Mouse (Mus musculus): ENCODE results near the gene 1700016C15Rik. TPM values are rescaled to one million over a fixed set of nuclear protein-coding genes. Genes with fewer than 3 reads are reported as not detected.
A peak's percentile ranks its signal among the peaks of the same experiment; 100 is the strongest.

The 1700016C15Rik gene
- polyA plus RNA-seq, 1 experiment from 2014 or later, result not detected

DNA sequence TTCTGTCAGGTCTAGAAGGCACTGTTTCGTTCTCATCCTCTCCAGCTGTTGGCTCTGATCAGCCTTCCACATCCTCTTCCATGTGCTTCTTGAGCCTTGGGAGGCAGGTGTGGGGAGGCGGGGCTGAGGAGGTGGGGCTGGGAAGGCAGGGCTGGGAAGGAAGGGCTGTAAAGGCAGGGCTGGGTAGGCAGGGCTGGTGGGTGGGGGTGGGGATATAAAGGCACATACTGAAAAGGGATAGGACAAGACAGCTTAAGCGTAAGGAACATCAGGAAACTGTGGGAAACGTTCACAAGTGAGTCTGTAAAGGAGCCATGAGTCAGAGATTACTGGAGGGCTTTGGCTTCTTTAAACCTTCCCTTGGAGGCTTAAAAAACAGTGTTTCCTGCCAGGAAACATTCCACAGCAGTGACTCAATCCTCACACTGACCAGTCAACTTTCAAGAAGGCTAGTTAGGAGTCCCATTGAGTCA lies 21.0 kb upstream of the 1700016C15Rik start:
- no peak for TF ChIP-seq CTCF (IDR thresholded peaks at IDR 0.05; ENCODE audit: low read depth)
- no peak overlapping the region for H3K4me3 ChIP-seq (ENCODE audit: low read depth, low read length)
- no peak overlapping the region for H3K9ac ChIP-seq
- no peaks in the 10 kb centered on the region for H3K36me3 ChIP-seq (ENCODE audit: insufficient read depth)
- ATAC-seq (ENCODE audit: insufficient read depth) (peak; percentile 64; the same call in 1 of the 2 replicates), DNase-seq (peak; percentile 56)
- no peak overlapping the region for H3K4me2 ChIP-seq
- no peaks in the 10 kb centered on the region for H3K27me3 ChIP-seq (ENCODE audit: insufficient read depth, low read length)
- H3K9me3 ChIP-seq (ENCODE audit: low read depth, low read length), result no peaks in the 10 kb centered on the region
- H3K4me1 ChIP-seq (ENCODE audit: insufficient read depth), result no peaks in the 10 kb centered on the region
- WGBS, result 44% methylated on average over 4 of the region's 4 CpGs
- peak overlapping the region; percentile 58; the same call in 1 of the 2 replicates for H3K27ac ChIP-seq (ENCODE audit: low read depth)

DNA sequence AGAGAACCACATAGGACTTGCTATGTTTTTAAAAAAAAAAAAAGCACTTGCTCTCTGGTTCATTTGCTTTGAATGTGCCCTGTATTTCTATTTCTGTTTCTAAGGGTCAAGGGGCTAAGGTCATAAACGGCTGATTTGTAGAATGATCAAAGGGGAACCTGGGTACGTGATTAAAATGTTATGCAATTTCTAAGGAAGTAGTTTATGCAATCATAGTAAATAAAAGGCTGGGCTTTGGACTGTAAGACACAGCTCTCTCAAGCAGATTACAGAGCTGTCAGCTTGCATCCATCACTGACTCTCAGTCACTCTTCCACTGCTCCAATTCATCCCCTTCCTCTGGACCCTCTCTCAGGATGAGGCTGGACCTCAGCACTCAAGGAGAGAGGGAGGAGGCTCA lies 18.6 kb upstream of the 1700016C15Rik start:
- ATAC-seq (ENCODE audit: insufficient read depth), result no peak
- H3K36me3 ChIP-seq (ENCODE audit: insufficient read depth), result no peaks in the 10 kb centered on the region
- H3K4me1 ChIP-seq (ENCODE audit: insufficient read depth), result no peaks in the 10 kb centered on the region
- no peak overlapping the region for H3K4me2 ChIP-seq
- no peak overlapping the region for H3K9ac ChIP-seq
- H3K27ac ChIP-seq (ENCODE audit: low read depth), result no peak overlapping the region
- H3K27me3 ChIP-seq (ENCODE audit: insufficient read depth, low read length), result no peaks in the 10 kb centered on the region
- H3K9me3 ChIP-seq (ENCODE audit: low read depth, low read length), result no peaks in the 10 kb centered on the region
- WGBS, result 43% methylated on average over 2 of the region's 2 CpGs
- TF ChIP-seq CTCF (IDR thresholded peaks at IDR 0.05; ENCODE audit: low read depth), result no peak
- no peak for DNase-seq
- H3K4me3 ChIP-seq (ENCODE audit: low read depth, low read length), result no peak overlapping the region

DNA sequence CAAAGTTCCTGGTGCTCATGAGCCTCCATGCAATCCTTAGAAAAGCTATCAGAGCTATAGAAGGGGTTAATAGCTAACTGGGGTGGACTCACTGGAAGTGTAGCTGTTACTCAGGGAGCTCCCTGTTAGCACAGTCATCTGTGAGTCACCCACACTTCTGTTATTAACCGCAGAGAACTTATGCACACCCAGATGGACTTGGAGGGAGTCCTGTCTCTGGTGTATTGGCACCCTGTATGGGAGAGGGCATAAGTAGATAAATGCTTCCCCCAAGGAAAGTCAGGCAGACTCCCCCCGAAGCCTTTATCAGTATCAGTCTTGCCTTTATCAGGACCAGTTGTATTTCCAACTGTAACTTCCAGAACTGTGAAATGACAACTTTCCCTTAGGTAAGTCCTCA lies 18.2 kb upstream of the 1700016C15Rik start:
- WGBS, result 70% methylated on average over 2 of the region's 2 CpGs
- TF ChIP-seq CTCF (IDR thresholded peaks at IDR 0.05; ENCODE audit: low read depth), result no peak
- no peak overlapping the region for H3K4me2 ChIP-seq
- no peak for DNase-seq
- H3K4me3 ChIP-seq (ENCODE audit: low read depth, low read length), result no peak overlapping the region
- no peaks in the 10 kb centered on the region for H3K27me3 ChIP-seq (ENCODE audit: insufficient read depth, low read length)
- no peaks in the 10 kb centered on the region for H3K36me3 ChIP-seq (ENCODE audit: insufficient read depth)
- H3K27ac ChIP-seq (ENCODE audit: low read depth), result no peak overlapping the region
- no peak for ATAC-seq (ENCODE audit: insufficient read depth)
- no peaks in the 10 kb centered on the region for H3K9me3 ChIP-seq (ENCODE audit: low read depth, low read length)
- H3K9ac ChIP-seq, result no peak overlapping the region
- H3K4me1 ChIP-seq (ENCODE audit: insufficient read depth), result no peaks in the 10 kb centered on the region

DNA sequence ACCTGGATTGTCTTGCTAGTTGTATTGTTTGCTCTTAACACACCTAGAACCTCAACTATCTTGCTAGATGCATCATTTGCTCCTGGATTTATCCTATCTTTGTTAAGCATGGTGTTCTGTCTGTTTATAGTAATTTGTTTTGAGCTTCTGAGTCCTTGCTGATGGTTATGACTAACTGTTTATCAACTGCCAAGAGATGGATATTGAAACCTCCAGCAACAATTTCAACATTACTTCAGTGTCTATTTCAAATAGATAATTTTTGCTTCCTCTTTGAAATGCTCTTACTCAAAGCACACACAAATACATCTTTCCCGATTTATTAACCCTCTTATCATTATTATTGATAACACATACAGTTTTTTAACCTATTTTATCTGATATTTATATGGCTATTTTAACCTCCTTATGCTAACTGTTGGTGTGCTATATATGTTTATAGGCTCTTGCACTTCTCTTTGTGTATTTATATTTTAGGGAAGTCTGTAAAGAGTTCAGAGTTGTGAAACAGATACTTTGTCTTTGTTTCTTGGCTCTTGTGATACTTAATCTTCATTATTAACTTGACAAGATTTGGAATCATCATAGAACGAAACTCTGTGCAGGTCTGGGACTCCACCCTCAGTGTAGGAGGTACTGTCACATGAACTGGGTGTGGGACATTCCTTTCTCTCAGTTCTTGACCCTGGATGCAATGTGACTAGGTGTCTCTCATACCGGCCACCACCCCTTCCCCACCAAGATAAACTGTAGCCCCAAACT lies 15.8 kb upstream of the 1700016C15Rik start:
- no peak for TF ChIP-seq CTCF (IDR thresholded peaks at IDR 0.05; ENCODE audit: low read depth)
- Histone ChIP-seq H3K9ac (no peak overlapping the region), H3K4me1 (ENCODE audit: insufficient read depth) (no peaks in the 10 kb centered on the region), H3K27me3 (ENCODE audit: insufficient read depth, low read length) (no peaks in the 10 kb centered on the region), H3K4me3 (ENCODE audit: low read depth, low read length) (no peak overlapping the region), H3K9me3 (ENCODE audit: low read depth, low read length) (no peaks in the 10 kb centered on the region), H3K4me2 (no peak overlapping the region), H3K27ac (ENCODE audit: low read depth) (no peak overlapping the region), H3K36me3 (ENCODE audit: insufficient read depth) (no peaks in the 10 kb centered on the region)
- WGBS, result 63% methylated on average over 3 of the region's 3 CpGs
- DNase-seq (no peak), ATAC-seq (ENCODE audit: insufficient read depth) (no peak)

DNA sequence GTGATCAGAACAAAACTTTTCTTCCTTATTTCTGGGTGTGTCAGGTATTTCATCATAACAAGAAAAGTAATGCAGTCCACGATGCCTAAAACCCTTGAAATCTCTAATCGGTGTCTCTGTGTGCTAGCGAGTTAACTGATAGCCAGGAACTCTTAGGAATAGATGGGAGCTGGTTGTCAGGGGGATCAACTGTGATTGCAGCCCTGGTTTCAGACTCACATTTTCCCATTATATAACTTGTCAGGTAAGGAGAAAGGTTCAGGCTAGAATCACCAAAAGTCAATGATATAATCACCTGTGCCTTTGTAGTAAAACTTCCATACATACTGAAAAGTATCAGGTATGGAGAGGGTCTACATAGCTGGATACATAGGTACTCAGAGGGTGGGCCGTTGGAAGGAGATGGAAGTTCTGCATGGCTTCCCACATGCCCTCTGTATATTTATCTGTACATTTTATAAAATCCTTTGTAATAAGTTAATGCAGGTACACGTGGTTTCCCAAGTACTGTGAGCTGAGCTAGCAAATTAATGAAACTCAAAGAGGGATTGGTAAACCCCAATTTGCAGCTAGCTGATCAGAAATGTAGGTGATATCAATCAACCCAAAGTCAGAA lies 15.1 kb upstream of the 1700016C15Rik start:
- Histone ChIP-seq H3K4me3 (ENCODE audit: low read depth, low read length) (no peak overlapping the region), H3K27me3 (ENCODE audit: insufficient read depth, low read length) (no peaks in the 10 kb centered on the region), H3K27ac (ENCODE audit: low read depth) (no peak overlapping the region), H3K9me3 (ENCODE audit: low read depth, low read length) (no peaks in the 10 kb centered on the region), H3K9ac (no peak overlapping the region), H3K4me2 (no peak overlapping the region), H3K36me3 (ENCODE audit: insufficient read depth) (no peaks in the 10 kb centered on the region), H3K4me1 (ENCODE audit: insufficient read depth) (no peaks in the 10 kb centered on the region)
- 81% methylated on average over 5 of the region's 5 CpGs for WGBS
- no peak for ATAC-seq (ENCODE audit: insufficient read depth)
- no peak for TF ChIP-seq CTCF (IDR thresholded peaks at IDR 0.05; ENCODE audit: low read depth)
- DNase-seq, result no peak

DNA sequence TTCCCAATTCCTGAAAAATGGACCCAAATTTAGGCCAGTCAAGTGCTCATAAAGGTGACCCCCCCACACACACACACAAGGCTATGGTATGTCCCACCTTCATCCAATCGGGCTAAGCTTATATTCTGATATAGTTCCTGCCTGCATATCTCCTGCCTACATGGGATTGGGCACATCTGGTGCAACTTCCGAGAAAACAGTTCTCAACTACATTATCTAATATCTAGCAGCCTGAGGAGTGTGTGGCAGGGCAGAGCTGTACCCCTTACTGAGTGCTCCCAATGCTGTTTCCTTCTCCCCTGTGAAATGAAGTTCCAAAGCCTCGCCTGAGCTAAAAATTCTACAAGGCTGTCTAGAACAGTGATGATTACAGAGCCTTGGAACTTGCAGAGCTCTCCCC lies 13.2 kb upstream of the 1700016C15Rik start:
- Histone ChIP-seq H3K4me1 (ENCODE audit: insufficient read depth) (no peaks in the 10 kb centered on the region), H3K4me2 (no peak overlapping the region), H3K4me3 (ENCODE audit: low read depth, low read length) (no peak overlapping the region), H3K36me3 (ENCODE audit: insufficient read depth) (no peaks in the 10 kb centered on the region), H3K9me3 (ENCODE audit: low read depth, low read length) (no peaks in the 10 kb centered on the region), H3K27ac (ENCODE audit: low read depth) (no peak overlapping the region), H3K27me3 (ENCODE audit: insufficient read depth, low read length) (no peaks in the 10 kb centered on the region), H3K9ac (no peak overlapping the region)
- DNase-seq (no peak), ATAC-seq (ENCODE audit: insufficient read depth) (no peak)
- WGBS, result 77% methylated on average over 3 of the region's 3 CpGs
- TF ChIP-seq CTCF (IDR thresholded peaks at IDR 0.05; ENCODE audit: low read depth), result no peak

DNA sequence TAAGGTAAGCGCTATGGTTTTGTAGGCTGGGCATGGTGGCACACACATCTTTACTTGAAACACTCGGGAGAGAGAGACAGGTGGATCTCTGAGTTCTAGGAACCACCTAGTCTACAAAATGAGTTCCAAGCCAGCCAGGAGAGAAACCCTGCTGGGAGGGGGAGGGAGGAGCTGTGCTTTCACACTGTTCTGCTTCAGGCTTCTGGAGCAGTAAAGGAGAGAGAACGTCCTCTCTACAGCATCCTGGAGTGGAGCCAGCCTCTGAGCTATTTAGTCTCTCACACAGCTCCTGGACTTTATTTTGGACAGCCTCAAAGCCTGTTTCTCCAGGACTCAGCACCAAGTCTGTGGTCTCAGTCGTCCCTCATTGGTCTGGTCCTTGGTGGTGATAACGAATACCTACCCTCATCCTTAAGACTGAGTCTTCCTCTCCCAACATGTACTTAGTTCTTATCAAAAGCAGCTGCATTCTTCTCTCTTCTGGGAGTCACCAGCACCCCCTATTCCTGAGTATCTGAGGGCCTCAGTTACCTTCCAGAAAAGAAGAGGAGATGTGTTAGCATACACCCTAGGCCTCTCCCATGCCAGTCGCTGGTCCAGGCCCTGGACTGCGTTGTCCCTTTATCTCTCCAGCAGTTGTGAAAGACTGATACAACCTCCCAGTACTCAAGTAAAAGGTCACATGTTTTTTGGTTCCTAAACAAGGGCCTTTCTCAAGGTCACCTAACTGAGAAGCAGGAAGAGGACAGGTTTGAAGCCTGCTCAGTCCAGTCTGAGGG lies 12.4 kb upstream of the 1700016C15Rik start:
- TF ChIP-seq CTCF (IDR thresholded peaks at IDR 0.05; ENCODE audit: low read depth), result no peak
- ATAC-seq (ENCODE audit: insufficient read depth), result no peak
- WGBS, result 71% methylated on average over 7 of the region's 7 CpGs

More for the DNA sequence above, 12.4 kb upstream of the 1700016C15Rik start:
- no peak overlapping the region for H3K4me2 ChIP-seq
- no peak overlapping the region for H3K9ac ChIP-seq
- no peak overlapping the region for H3K27ac ChIP-seq (ENCODE audit: low read depth)
- no peaks in the 10 kb centered on the region for H3K9me3 ChIP-seq (ENCODE audit: low read depth, low read length)
- no peaks in the 10 kb centered on the region for H3K4me1 ChIP-seq (ENCODE audit: insufficient read depth)
- H3K36me3 ChIP-seq (ENCODE audit: insufficient read depth), result no peaks in the 10 kb centered on the region
- no peaks in the 10 kb centered on the region for H3K27me3 ChIP-seq (ENCODE audit: insufficient read depth, low read length)
- no peak overlapping the region for H3K4me3 ChIP-seq (ENCODE audit: low read depth, low read length)
- DNase-seq, result no peak
